Mouse (Mus musculus): ENCODE measurements around the gene Nelfb.

GRCm38 (mm10) chr2:25227406-25227805, 16.1 kb upstream of the Nelfb start:
- TF ChIP-seq EP300 (IDR thresholded peaks at IDR 0.05; ENCODE audit: low read depth) (no peak), CTCF (IDR thresholded peaks at IDR 0.05; ENCODE audit: low read depth) (no peak)
